Mouse (Mus musculus) liver, embryonic 16.5 days (tissue): ENCODE measurements around the gene Txk. TPM values are rescaled to one million over a fixed set of nuclear protein-coding genes. Genes with fewer than 3 reads are reported as not detected.

Source experiments
- ATAC-seq: fragments of 200-750 bp; cut with Nextera tagmentation; 2 replicates; pipeline ENCODE4 v1.8.0; 2017; ENCODE audit warnings: low read depth, mild to moderate bottlenecking, moderate number of reproducible peaks, moderate library complexity
- H3K27ac ChIP-seq: fragments of 300-500 bp; sonication (generic); 2 replicates; pipeline ENCODE4 v1.5.1; 2014; ENCODE audit warnings: mild to moderate bottlenecking, low read length
- H3K27me3 ChIP-seq: fragments of 300-500 bp; sonication (generic); 2 replicates; pipeline ENCODE4 v1.6.1; 2014; ENCODE audit warnings: low read depth, low read length, mixed read lengths; ENCODE audit not compliant: control insufficient read depth, insufficient read depth
- H3K36me3 ChIP-seq: fragments of 300-500 bp; sonication (generic); 2 replicates; pipeline ENCODE4 v1.6.1; 2014; ENCODE audit warnings: mild to moderate bottlenecking; ENCODE audit not compliant: control insufficient read depth, insufficient read depth
- H3K4me1 ChIP-seq: fragments of 300-500 bp; sonication (generic); 2 replicates; pipeline ENCODE4 v1.6.1; 2014; ENCODE audit warnings: low read depth, low read length, mixed read lengths; ENCODE audit not compliant: control insufficient read depth
- H3K4me2 ChIP-seq: fragments of 300-500 bp; sonication (generic); 2 replicates; pipeline ENCODE4 v1.6.1; 2014; ENCODE audit warnings: low read depth, low read length, mixed read lengths
- H3K4me3 ChIP-seq: fragments of 300-500 bp; sonication (generic); 2 replicates; pipeline ENCODE4 v1.5.1; 2014; ENCODE audit warnings: low read depth, mild to moderate bottlenecking, low read length
- H3K9ac ChIP-seq: fragments of 300-500 bp; sonication (generic); 2 replicates; pipeline ENCODE4 v1.6.1; 2014; ENCODE audit warnings: low read depth, low read length
- H3K9me3 ChIP-seq: fragments of 300-500 bp; sonication (generic); replicated peaks from 2 replicates; pipeline ENCODE4 v1.6.1; 2016; ENCODE audit warnings: low read length; ENCODE audit not compliant: control insufficient read depth
- WGBS: fragments of 180-500 bp; shearing (Covaris S2); extraction: QIAGEN DNeasy Blood & Tissue Kit; methylation state at CpG from one replicate; pipeline ENCODE4 v1.1.7; 2014; ENCODE audit not compliant: insufficient replicate concordance; 5-methylcytosine and 5-hydroxymethylcytosine counted together
- polyA plus RNA-seq: library from polyadenylated mRNA; unstranded; fragments of >200 nt; fragmentation: Nextera tagmentation; extraction: Ambion mirVana; gene quantifications from 2 replicates; pipeline ENCODE4 v1.2.1, GENCODE M21; 2015

The Txk gene
- polyA plus RNA-seq, 1 experiment from 2014 or later = 0.09 TPM

DNA sequence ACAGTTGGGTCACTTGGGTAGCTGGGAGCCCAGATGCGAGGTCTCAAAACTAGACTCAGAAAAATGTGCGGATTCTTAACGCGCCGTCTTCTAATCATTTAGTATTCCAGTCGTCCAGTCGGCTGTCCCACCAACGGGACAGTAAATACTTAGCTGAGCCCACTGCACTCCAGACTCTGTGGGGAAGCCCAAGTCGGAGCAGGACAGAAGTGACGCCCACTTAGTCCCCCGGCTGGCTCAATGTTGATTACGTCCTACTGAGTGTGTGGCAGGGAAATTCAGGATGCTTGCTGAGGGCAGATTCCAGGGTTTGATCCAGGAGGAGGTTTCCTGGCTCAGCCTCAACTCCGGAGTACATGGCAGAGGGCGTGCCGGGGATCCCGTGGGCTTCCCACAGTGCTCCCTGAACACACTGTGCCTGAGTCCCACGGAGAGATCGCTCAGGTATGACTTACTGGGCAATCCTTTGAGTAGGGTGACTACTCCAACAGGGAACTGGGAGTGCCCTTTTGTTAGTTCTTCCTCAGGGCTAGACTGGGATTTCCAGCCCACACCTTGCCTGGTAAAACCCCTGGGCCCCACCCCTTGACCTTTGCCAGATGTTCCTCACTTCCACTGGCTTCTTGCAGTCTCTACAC is 104.5 kb downstream of the Txk start:
- H3K4me1 ChIP-seq = peaks cover 4% of the 10 kb centered on the region; the same call in 1 of the 2 replicates
- peak overlapping the region; percentile 59 for H3K9ac ChIP-seq
- H3K36me3 ChIP-seq = no peaks in the 10 kb centered on the region
- H3K4me3 ChIP-seq = peak overlapping the region; percentile 62
- H3K4me2 ChIP-seq = peak overlapping the region; percentile 76
- no peak for ATAC-seq
- no peaks in the 10 kb centered on the region for H3K27me3 ChIP-seq
- 4% methylated on average over 18 of the region's 18 CpGs for WGBS
- H3K27ac ChIP-seq = peak overlapping the region; percentile 58
- H3K9me3 ChIP-seq = no peaks in the 10 kb centered on the region

DNA sequence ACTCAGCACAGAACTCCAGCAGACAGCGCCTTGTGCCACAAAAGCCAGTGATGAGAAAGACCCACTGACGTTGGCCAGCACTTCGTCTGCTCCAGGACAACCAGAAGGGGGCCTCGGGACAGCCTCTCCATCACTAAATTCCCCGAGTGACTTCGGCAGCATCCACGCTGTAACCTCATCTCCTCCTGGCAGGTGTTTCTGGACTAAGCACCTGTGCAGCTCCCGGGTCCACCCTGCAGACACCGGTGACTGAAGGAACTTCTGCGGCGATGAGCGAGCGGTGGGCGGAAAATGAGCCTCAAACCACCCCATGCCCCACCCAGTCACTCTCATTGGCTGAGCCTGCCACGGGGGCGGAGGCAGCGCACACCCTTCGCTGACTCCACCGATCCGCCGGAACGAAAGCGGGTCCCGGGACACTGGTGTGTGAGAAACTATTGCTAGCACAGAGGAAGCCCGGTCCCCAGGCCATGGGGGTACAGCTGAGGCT is 105.1 kb downstream of the Txk start, which contains the start of gene Nipal1:
Gene Nipal1, plus strand, starts transcription at position 378 of the 490 bp plus-strand sequence.
- Histone ChIP-seq H3K4me1 (peaks cover 4% of the 10 kb centered on the region; the same call in 1 of the 2 replicates), H3K4me2 (peak within 1 kb of the TSS; percentile 76), H3K9me3 (no peaks in the 10 kb centered on the region), H3K27ac (peak within 1 kb of the TSS; percentile 58), H3K36me3 (no peaks in the 10 kb centered on the region), H3K27me3 (no peaks in the 10 kb centered on the region), H3K9ac (peak within 1 kb of the TSS; percentile 59), H3K4me3 (peak within 1 kb of the TSS; percentile 62)
- under 1% methylated on average over 25 of the region's 25 CpGs for WGBS
- peak; percentile 86 for ATAC-seq

DNA sequence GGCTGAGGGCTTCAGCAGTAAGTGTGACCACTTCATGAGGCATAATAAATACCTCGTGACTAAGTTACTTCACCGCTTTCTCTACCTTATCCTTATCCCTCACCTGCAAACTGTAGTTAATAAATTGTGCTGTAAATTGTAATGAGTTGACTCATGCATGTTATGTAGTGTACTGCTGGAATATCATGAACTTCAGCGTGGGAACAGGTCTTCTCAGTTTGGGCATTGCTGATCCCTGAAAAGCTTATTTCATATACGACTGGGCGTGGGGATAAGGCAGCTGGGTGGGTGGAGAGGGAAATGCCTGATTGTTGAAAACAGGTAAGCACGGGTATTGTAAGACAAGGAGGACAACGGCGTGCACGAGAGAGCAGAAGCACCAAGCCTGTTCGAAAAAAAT is 105.6 kb downstream of the Txk start:
- peaks cover 2% of the 10 kb centered on the region; the same call in 1 of the 2 replicates for H3K4me1 ChIP-seq
- H3K27me3 ChIP-seq = no peaks in the 10 kb centered on the region
- no peaks in the 10 kb centered on the region for H3K9me3 ChIP-seq
- H3K36me3 ChIP-seq = no peaks in the 10 kb centered on the region
- peak overlapping the region; percentile 76 for H3K4me2 ChIP-seq
- no peak overlapping the region for H3K27ac ChIP-seq
- no peak for ATAC-seq
- peak overlapping the region; percentile 62; the same call in 1 of the 2 replicates for H3K4me3 ChIP-seq
- WGBS = 23% methylated on average over 10 of the region's 10 CpGs
- no peak overlapping the region for H3K9ac ChIP-seq

DNA sequence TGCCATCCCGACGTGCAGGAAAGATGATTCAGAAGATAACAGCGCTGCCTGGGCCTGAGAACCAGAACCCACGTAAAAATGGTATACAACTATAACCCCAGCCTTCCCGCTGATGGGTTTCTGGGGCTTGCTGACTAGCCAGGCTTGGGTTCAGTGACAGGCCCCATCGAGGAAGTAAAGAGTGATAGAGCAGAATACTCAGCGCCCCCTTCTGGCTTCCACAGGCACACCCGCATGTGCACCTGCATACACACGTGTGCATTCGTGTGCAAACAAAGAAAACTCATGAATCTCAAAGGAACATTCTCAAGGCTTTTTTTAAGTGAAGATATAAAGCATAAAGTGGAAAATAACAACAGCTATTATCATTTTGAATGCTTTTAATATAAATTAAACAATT is 106.4 kb downstream of the Txk start:
- no peak overlapping the region for H3K27ac ChIP-seq
- H3K9me3 ChIP-seq = no peaks in the 10 kb centered on the region
- peaks cover 2% of the 10 kb centered on the region; the same call in 1 of the 2 replicates for H3K4me1 ChIP-seq
- no peak overlapping the region for H3K9ac ChIP-seq
- H3K4me2 ChIP-seq = no peak overlapping the region
- no peaks in the 10 kb centered on the region for H3K36me3 ChIP-seq
- no peak for ATAC-seq
- 21% methylated on average over 10 of the region's 10 CpGs for WGBS
- no peaks in the 10 kb centered on the region for H3K27me3 ChIP-seq
- H3K4me3 ChIP-seq = no peak overlapping the region

Other genes with a start within 250 kb of the Txk start
- gene Corin, start 248.3 kb downstream of the Txk start, polyA plus RNA-seq = 0.15 and 0.19 TPM in 2 replicates
- gene Nfxl1, start 193.1 kb downstream of the Txk start, polyA plus RNA-seq = 5.7 and 5.9 TPM in 2 replicates
- not detected in 2 replicates for gene Zar1, start 171.5 kb downstream of the Txk start, polyA plus RNA-seq
- not detected in 2 replicates for gene Gm5868, start 165.2 kb downstream of the Txk start, polyA plus RNA-seq
- gene Cnga1, start 108.5 kb downstream of the Txk start, polyA plus RNA-seq = not detected in 2 replicates
- 40.1 and 51.0 TPM in 2 replicates for gene Nipal1, start 105.0 kb downstream of the Txk start, polyA plus RNA-seq
- 5.2 and 5.7 TPM in 2 replicates for gene Tec, start 115.7 kb upstream of the Txk start, polyA plus RNA-seq
- gene Slain2, start 161.5 kb upstream of the Txk start, polyA plus RNA-seq = 3.2 TPM in 2 replicates
- gene Gm10135, start 221.9 kb upstream of the Txk start, polyA plus RNA-seq = not detected in 2 replicates